In genomic region chr11:87754603-87755002, GRCm38 (mm10) we compare ENCODE assay signal across 12 mouse cellular contexts. TPM values are rescaled to one million over a fixed set of nuclear protein-coding genes. Genes with fewer than 3 reads are reported as not detected.
DNase-seq lines count a peak whose midpoint lies in the region; ATAC-seq and TF ChIP-seq lines count a peak whose summit lies in the region.
"Had no signal": no experiment of that assay in that cellular context is flagged by ENCODE, and none has a peak within 500 bp of the region (broad histone marks: within the 10 kb centered on the region; RNA-seq: fewer than 3 reads in every experiment).

No protein-coding gene starts in this region.

- peaks cover 40% of the 10 kb centered on the region for H3K4me1 ChIP-seq in liver, embryonic 11.5 days (replicated peaks; ENCODE audit: control insufficient read depth, insufficient read depth, low read length)
- H3K4me1 ChIP-seq in midbrain, embryonic 15.5 days, result peaks cover 5% of the 10 kb centered on the region

- H3K27me3 ChIP-seq in liver, embryonic 11.5 days (replicated peaks; ENCODE audit: control insufficient read depth, insufficient read depth, low read length), result peaks cover 1% of the 10 kb centered on the region
- H3K27me3 ChIP-seq in midbrain, embryonic 15.5 days (replicated peaks), result no peaks in the 10 kb centered on the region

- H3K36me3 ChIP-seq in liver, embryonic 11.5 days (ENCODE audit: control insufficient read depth, insufficient read depth, low read length), result peaks cover 10% of the 10 kb centered on the region; the same call in 1 of the 2 replicates
- no peaks in the 10 kb centered on the region for H3K36me3 ChIP-seq in midbrain, embryonic 15.5 days (replicated peaks)
- H3K36me3 ChIP-seq: embryonic facial prominence, embryonic 12.5 days; midbrain, embryonic 12.5 days had no signal

- peak overlapping the region; percentile 99 for H3K9ac ChIP-seq in liver, embryonic 11.5 days (ENCODE audit: low read depth, low read length)
- no peak overlapping the region for H3K9ac ChIP-seq in midbrain, embryonic 15.5 days
- H3K9ac ChIP-seq: embryonic facial prominence, embryonic 12.5 days; midbrain, embryonic 12.5 days had no signal

- no peaks in the 10 kb centered on the region for H3K9me3 ChIP-seq in liver, embryonic 11.5 days (ENCODE audit: control insufficient read depth, low read length)
- no peaks in the 10 kb centered on the region for H3K9me3 ChIP-seq in midbrain, embryonic 15.5 days
- H3K9me3 ChIP-seq: embryonic facial prominence, embryonic 12.5 days; midbrain, embryonic 12.5 days had no signal

- H3K27ac ChIP-seq in liver, embryonic 11.5 days (ENCODE audit: low read depth, low read length), result peak overlapping the region; percentile 100
- H3K27ac ChIP-seq in midbrain, embryonic 15.5 days, result no peak overlapping the region
- H3K27ac ChIP-seq in layer of hippocampus, adult 2 months, result no peak overlapping the region
- H3K27ac ChIP-seq: embryonic facial prominence, embryonic 12.5 days; heart, adult 2 months; midbrain, embryonic 12.5 days had no signal

- ATAC-seq in liver, embryonic 11.5 days (replicated peaks; ENCODE audit: low FRiP score), result no peak
- peak; percentile 23; the same call in 1 of the 2 replicates for ATAC-seq in neutrophil, adult 5-6 weeks (ENCODE audit: extremely low read depth, insufficient number of reproducible peaks, low FRiP score, poor library complexity, severe bottlenecking)
- no peak for ATAC-seq in midbrain, embryonic 15.5 days (replicated peaks)

- TF ChIP-seq CTCF in layer of hippocampus, adult 2 months (conservative IDR thresholded peaks at IDR 0.05), result no peak

- peak overlapping the region; percentile 90 for H3K4me3 ChIP-seq in liver, embryonic 11.5 days (ENCODE audit: low read depth, low read length)
- no peak overlapping the region for H3K4me3 ChIP-seq in midbrain, embryonic 15.5 days
- H3K4me3 ChIP-seq in layer of hippocampus, adult 2 months, result no peak overlapping the region
- H3K4me3 ChIP-seq: embryonic facial prominence, embryonic 12.5 days; heart, adult 2 months; midbrain, embryonic 12.5 days had no signal

- WGBS in liver, embryonic 11.5 days, result 33% methylated on average over 5 of the region's 5 CpGs
- 82% methylated on average over 5 of the region's 5 CpGs for WGBS in midbrain, embryonic 15.5 days

- peak; percentile 86 for DNase-seq in 416B (ENCODE audit: low read depth)
- peak; percentile 89 for DNase-seq in CD4-positive, CD25-positive, alpha-beta regulatory T cell, adult 2 months (ENCODE audit: low read depth, low spot score)
- peak; percentile 67 for DNase-seq in liver, embryonic 11.5 days (ENCODE audit: low spot score)
- no peak for DNase-seq in cerebellum, adult 9-11 months
- no peak for DNase-seq in layer of hippocampus, adult 2 months (ENCODE audit: low spot score in 2 of 2)
- DNase-seq in ovary, postnatal 10 days (ENCODE audit: low spot score), result no peak

- H3K4me2 ChIP-seq in liver, embryonic 11.5 days, result peak overlapping the region; percentile 67
- no peak overlapping the region for H3K4me2 ChIP-seq in midbrain, embryonic 15.5 days
- H3K4me2 ChIP-seq: embryonic facial prominence, embryonic 12.5 days; midbrain, embryonic 12.5 days had no signal

RNA-seq across cellular contexts. Expression of gene Tspoap1, which starts 5.7 kb away (rescaled TPM):
- polyA plus RNA-seq in liver, embryonic 11.5 days (2014; fragmentation: Nextera tagmentation; extraction: Ambion mirVana), result 7.7 and 9.3 TPM in 2 replicates
- 21.4 and 22.2 TPM in 2 replicates for total RNA-seq in neutrophil, adult 5-6 weeks (2017)
- polyA plus RNA-seq in midbrain, embryonic 15.5 days (2015; fragmentation: Nextera tagmentation; extraction: Ambion mirVana), result 65.8 and 72.5 TPM in 2 replicates
- total RNA-seq in layer of hippocampus, adult 2 months (2021), result 100 to 1,000 TPM; 155 to 175 TPM
- total RNA-seq: heart, adult 2 months had no signal

RNA-seq across cellular contexts. Expression of gene Supt4a, which starts 17.3 kb away (rescaled TPM):
- polyA plus RNA-seq in liver, embryonic 11.5 days (2014; fragmentation: Nextera tagmentation; extraction: Ambion mirVana), result 233 and 240 TPM in 2 replicates
- 181 and 183 TPM in 2 replicates for total RNA-seq in neutrophil, adult 5-6 weeks (2017)
- 136 and 137 TPM in 2 replicates for polyA plus RNA-seq in midbrain, embryonic 15.5 days (2015; fragmentation: Nextera tagmentation; extraction: Ambion mirVana)
- 10 to 100 TPM; 72.1 to 72.8 TPM for total RNA-seq in layer of hippocampus, adult 2 months (2021)

RNA-seq across cellular contexts. Expression of gene Mpo, which starts 38.8 kb away (rescaled TPM):
- 190 and 206 TPM in 2 replicates for polyA plus RNA-seq in liver, embryonic 11.5 days (2014; fragmentation: Nextera tagmentation; extraction: Ambion mirVana)
- total RNA-seq in neutrophil, adult 5-6 weeks (2017), result 0.98 TPM in 1 of 2 replicates, not detected in the other
- polyA plus RNA-seq in midbrain, embryonic 15.5 days (2015; fragmentation: Nextera tagmentation; extraction: Ambion mirVana), result 0.12 and 1.2 TPM in 2 replicates
- not detected for total RNA-seq in layer of hippocampus, adult 2 months (2021)
- total RNA-seq: adrenal gland, adult 18-20 months; heart, adult 2 months had no signal

Comparison
In these comparisons a context has a peak if more than half of its experiments do, and no peak if none do; other contexts are left out.
1. DNase-seq: peak in 416B (single experiment), CD4-positive, CD25-positive, alpha-beta regulatory T cell, adult 2 months (single experiment) and liver, embryonic 11.5 days (single experiment); none in cerebellum, adult 9-11 months (single experiment), layer of hippocampus, adult 2 months (0 of 2) and ovary, postnatal 10 days (single experiment).